Mouse (Mus musculus) CD8-positive naive resting alpha-beta T cell, adult 2 months (primary cell): ENCODE measurements around the gene Mef2b.

ENCODE experiments used
- DNase-seq, 2 experiments: peaks; one replicate each; pipeline ENCODE4 v3.0.0; 2022; ENCODE audit warnings: low read depth in 2 of 2, low spot score in 2 of 2

Gene Mef2b

DNA sequence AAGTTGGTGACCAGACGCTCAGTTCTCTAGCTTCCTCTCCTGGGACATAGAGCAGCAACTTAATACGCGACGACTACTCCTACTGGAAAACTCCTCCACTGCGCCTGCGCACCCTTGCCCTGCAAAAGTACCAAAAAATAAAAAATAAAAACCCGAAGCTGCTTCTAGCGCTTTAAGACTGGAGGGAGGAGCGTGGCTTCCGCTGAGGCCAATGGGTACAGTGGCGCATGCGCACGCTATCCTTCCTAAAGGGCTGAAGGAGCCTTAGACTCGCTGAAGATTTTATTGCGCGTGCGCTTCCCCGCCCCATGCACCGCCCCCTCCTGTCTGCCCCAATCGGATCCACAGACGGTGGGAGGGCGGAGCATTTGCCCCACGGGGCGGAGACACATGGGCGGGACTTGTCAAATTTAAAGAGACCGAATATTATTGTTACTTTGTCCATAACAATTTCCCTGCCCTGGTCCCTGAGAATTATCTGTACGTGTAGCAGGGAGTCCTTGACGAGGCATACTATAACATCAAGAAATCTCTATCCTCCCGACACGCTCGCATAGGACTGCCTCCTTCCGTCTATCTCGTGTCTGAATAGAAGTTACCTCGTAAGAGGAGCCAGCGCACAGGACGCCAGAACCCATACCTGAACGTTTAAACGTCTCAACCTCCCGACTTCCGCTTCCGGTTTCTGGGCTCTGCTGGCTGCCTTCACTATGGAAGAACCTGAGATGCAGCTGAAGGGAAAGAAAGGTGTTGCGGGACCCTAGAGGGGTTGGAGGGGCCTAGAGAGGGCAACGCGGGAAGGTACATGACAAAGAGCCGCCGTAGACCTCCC lies at the start of gene Mef2b, which contains the start of the genes Rfxank and Borcs8:
TSS of gene Mef2b (plus strand) at position 686 of the 832 bp plus-strand sequence.
TSS of gene Rfxank (minus strand) at position 129 of the 832 bp plus-strand sequence.
TSS of gene Borcs8 (plus strand) at position 474 of the 832 bp plus-strand sequence.
- DNase-seq: peak; percentile 96 to 99

DNA sequence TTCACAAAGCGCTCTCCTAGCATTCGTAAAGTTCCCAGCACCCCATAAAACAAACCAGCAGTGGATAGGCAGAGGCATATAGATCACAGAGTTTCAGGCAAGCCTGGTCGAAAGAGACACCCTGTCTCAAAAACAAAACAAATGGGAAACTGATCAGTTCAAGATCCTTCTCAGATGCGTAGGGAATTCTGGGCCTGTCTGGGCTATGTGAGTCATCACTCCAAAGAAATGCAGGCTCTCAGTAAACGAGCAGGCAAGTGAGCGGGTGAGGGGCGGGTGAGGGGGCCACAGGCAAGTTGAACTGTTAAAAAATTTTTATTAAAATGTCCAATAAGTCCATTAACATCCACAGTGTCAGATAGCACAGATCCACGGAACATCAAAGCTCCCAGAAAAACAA lies 46.7 kb upstream of the Mef2b start:
- DNase-seq: no peak

GRCm38 (mm10) chr8:70099276-70099675 lies 40.2 kb upstream of the Mef2b start:
- DNase-seq: no peak

DNA sequence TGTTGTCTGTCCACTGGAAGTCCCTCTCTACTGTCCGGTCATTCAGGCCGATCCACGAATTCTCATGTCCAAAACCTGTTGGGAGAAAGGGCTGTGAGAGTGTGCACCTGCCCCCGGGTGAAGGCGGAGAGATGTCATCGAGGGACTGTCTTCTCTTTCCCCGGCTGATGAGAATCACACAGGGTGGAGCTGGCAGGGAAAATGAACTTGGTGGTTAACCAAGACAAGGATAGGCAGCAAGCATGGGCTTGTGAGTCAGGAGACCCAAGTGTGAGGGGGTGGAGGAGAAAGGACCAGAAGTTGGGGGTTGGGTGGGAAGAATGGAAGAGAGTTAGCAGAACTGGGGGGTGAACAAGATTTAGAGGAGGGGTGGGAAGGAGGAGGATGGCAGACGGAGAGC lies 39.3 kb upstream of the Mef2b start:
- DNase-seq: no peak

- peak; percentile 35 to 58 for DNase-seq
Observed at GRCm38 (mm10) chr8:70104506-70104905, 35.0 kb upstream of the Mef2b start.

DNA sequence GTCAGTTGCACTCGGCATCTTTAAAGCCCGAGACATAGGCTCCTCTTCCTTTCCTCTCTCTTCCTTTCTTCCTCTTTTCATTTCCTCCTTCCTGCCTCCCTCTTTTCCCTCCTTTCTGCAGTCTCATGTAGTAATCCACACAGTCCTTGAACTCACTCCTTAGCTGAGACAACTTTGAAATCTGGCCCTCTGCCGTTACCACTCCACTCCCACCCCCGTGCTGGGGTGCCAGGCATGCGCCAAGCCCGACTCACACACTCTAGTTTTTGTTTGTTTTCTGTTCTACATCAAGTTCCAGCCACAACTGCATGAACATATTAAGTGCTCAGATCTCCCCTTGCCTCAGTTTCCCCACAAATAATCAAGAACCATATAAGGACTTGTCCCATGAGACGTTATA lies 34.6 kb upstream of the Mef2b start:
- no peak for DNase-seq

DNA sequence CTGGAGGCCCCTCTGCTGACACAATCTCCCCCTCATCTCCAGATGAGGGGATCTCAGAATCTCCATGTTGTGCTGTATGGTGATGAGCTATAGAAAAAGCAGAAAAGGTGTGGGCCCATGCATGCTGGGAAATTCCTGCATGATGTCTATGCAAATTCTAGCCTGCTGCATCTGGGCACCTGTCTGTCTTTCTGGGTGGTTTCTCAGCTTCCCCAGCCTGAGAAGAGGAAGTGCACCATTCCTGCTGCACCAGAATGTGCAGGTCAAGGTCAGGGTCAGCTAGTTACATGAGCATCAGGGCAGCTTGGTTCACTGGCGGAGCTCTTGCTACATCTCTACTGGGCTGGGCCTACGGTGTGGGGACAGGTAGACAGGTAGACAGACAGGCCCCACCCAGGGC lies 29.1 kb upstream of the Mef2b start:
- no peak for DNase-seq

DNA sequence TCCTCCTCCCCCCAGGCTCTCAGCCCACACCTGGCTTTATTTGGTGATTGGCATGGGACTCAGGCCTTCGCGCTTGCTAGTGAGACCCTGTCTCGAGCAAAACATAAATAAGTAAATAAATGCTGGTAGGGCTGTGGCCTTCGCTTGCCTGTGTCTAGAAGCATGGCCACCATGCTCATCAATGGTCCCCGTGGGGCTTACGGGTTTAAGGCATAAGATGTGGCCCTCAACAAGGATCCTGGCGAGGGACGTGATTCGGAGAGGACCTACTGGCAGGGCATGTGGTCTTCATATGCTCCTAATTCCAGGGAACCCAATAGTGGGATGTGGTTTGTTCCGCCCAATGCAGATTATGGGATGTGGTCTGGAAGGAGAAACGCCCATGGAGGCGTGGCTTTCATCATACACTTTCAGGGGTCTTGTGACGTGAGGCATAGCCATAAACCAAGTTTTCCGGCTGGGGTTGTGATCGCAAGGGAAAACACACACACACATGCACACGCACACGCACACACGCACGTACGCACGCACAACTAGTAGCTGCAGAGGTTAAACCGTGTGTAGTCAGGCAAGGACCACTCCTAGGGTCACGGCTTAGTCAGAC lies 28.2 kb upstream of the Mef2b start:
- DNase-seq: no peak

DNA sequence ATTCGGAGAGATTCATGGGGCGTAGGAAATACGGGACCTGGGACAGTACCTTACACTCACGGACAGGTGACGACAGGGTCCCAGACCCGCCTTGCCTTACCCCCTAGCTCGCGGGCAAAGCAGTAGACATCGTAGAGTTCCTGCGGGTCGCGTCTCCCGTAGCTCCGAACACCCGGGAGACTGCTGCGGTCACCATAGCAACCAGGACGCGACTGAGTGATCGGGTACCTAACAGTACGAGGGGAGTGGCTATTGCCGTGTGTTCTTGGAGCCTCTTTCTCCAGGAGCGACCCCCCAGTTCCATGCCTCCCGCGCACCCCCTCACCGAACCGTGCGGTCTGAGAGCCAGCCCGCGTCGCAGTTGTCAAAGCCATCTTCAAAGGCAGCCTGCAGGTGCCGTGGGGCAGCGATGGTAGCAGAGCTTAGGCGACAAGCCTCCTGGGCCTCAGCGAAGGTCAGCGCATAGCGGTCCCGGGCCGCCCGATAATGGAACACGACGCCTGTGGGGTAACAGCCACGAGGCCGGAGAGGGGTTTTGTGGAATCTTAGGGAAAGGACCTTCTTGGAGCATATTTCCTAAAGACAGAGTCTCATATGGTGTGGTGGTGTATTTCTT lies 27.0 kb upstream of the Mef2b start:
- DNase-seq: no peak

DNA sequence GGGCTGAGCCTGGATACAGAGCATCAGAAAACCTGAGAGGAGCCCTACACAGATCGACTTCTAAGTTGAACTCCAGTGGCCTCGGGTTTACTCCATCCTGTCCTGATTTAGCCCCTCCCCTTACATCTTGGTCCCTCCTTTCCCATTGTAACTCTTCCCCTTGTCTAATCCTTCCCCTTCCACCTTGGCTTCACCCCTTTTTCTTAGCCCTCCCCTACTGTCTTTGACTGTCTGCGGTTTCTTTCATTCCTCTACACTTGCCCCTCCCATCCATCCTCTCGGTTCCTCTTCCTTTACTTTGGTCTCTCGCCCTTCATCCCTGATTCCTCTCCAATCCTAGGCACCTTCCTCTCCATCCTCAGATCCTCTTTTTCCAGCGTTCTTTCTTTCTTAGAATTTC lies 25.0 kb upstream of the Mef2b start:
- DNase-seq: no peak

DNA sequence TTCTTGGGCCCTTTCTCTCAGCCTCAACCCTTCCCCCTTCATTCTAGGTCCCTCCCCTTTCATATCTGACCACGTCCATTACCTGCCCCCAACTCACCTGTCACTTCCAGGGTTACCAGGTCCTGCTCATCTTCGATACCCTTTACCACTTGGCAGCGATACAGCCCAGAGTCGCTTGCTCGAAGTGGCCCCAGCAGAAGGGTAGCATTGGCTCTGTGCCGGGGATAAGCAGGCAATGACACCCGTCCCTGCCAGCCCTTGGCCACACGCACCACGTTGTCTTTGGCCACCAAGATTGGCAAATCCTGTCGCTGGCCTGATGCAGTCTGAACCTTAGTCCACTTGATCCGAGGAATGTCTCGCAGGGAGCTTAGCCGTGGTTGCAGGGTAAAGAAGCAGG lies 24.6 kb upstream of the Mef2b start:
- no peak for DNase-seq

- no peak for DNase-seq
Observed at GRCm38 (mm10) chr8:70117611-70118010, 21.9 kb upstream of the Mef2b start.

- no peak for DNase-seq
Observed at GRCm38 (mm10) chr8:70118726-70119700, 20.5 kb upstream of the Mef2b start.

- DNase-seq: no peak
Observed at GRCm38 (mm10) chr8:70120667-70121066, 18.8 kb upstream of the Mef2b start, which contains the start of gene Ncan. Ncan (minus strand) TSS chr8:70120873.

GRCm38 (mm10) chr8:70122863-70123262 lies 16.6 kb upstream of the Mef2b start:
- no peak for DNase-seq

DNA sequence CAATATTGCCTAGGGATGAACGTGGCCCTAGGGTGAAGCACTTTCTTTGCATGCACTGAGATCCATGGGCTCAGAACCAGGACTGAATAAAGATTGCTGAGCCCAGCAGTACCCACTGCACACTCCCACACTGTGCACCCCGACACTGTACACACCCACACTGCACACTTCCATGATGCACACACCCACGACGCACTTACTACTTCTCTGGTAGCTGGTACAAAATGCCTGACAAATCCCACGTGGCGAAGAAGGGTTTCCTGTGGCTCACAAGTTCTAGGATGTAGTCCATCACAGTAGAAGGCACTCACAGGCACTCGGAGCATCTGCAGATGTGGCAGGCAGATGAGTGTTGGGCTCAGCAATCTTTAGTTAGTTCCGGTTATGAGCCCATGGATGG lies 14.5 kb upstream of the Mef2b start:
- no peak for DNase-seq

- no peak for DNase-seq
Observed at GRCm38 (mm10) chr8:70128435-70128834, 11.1 kb upstream of the Mef2b start.

DNA sequence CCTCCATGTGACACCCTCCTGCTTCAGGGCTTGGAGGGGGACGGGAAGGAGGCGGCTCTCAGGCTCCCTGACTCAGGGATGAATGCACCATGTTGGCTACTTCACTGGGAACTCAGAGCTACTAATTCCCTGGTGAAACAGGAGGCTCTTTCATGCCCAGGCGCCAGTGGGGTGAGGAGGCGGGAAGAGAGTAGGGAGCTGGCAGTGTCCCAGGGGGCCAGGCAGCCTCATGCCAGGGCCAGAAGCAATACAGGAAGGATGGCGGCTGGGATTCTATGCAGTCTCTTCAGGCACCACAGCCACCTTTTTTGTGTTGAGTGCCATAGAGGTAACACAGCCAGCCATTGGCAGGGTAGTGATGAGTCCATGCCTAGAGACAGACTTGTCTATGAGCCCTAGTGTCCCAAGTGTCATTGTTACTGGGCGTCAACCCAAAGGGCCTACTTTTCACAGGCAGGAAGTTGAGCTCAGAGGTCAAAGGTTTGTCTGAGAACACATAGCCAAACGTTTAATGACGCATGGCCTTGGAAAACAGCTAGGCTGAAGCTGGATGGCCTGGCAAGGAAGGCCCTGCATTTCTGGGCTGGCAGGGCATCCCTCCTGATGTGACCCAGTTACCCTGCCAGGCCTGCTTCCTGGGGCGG lies 10.1 kb upstream of the Mef2b start:
- no peak for DNase-seq

- DNase-seq: no peak
Observed at GRCm38 (mm10) chr8:70130066-70130465, 9.4 kb upstream of the Mef2b start.

GRCm38 (mm10) chr8:70131166-70131883 lies 8.2 kb upstream of the Mef2b start, which contains the start of gene Nr2c2ap:
Nr2c2ap (plus strand) TSS chr8:70131333.
- peak; percentile 74 to 80 for DNase-seq
